Mouse (Mus musculus): Measurements from ENCODE around the gene Ntn1. TPM values are rescaled to one million over a fixed set of nuclear protein-coding genes. Genes with fewer than 3 reads are reported as not detected.

The Ntn1 gene
- total RNA-seq, 4 experiments from 2014 or later, result 7.9 to 10.1 (median 8.8) TPM

DNA sequence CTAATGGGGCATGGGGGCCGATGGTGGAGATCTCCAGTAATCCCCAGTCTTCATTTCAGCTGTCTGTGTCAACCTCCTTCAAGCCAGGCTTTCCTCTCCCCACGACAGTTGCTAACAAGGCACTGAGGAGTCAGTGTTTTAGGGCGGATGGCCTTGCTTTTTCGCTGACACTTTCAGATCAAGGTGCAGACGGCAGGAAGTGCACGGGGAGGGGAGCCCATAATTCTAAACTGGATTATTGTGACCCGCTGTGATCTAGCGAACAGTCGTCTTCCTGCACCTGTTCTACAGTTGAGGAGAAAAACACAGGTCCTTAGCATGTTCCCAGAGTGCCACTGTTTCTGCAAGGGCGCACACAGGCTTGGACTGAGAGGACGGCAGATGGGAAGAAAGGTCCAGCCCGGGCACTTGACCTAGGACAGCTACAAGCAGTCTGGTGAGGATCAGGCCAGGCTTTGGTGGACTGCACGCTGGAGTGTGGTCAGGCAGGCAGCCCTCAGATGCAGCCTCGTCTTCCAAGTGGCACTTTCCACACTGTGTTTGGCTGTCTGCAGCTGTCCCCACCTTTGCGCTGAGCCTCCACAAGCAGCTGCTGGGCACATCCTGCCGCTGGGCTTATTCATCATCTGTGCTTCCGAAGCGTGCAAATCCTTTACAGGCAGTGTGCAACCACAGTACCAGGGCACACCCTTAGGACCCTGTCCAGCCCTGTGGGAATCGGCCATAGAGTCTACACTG lies 129.7 kb downstream of the Ntn1 start:
- DNase-seq (ENCODE audit: low spot score in 2 of 2), result no peak

DNA sequence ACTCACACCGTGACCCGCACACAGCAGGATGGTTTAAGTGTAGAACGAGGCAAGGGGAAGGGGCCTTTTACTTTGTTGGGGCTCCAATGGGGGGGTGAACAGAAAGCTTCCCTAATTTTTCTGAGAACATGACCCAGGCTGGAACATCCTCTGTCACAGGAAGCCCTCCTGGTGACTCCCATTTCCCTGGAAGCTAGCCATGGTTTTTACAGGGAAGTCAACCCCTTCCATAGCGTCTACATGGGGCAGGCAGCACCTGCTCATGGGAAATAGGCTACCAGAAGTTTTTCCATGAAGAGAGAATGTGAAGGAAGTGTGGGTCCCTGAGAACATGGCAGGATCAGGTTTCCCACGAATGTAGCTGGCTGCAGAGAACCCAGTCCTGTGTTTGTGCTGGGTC lies 136.3 kb downstream of the Ntn1 start:
- no peak for DNase-seq (ENCODE audit: low spot score in 2 of 2)

DNA sequence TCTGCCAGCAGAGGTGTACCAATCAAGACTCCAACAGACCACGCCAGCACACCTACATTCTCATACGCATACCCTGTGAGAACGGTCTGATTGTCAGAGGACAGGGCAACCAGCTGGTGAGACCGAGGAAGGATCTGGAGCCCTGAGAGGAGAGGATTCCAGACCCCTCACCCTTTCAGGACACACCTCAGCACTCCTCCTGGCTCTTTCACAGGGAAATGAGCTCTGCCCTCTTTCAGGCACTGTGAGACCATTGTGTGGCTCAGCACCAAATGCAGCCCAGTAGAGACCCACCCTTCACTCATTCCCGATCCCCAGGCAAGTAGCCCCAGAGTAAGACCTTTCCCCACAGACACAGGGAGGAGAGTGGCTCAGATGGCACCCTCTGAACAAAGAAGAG lies 137.5 kb downstream of the Ntn1 start:
- no peak for DNase-seq (ENCODE audit: low spot score in 2 of 2)

DNA sequence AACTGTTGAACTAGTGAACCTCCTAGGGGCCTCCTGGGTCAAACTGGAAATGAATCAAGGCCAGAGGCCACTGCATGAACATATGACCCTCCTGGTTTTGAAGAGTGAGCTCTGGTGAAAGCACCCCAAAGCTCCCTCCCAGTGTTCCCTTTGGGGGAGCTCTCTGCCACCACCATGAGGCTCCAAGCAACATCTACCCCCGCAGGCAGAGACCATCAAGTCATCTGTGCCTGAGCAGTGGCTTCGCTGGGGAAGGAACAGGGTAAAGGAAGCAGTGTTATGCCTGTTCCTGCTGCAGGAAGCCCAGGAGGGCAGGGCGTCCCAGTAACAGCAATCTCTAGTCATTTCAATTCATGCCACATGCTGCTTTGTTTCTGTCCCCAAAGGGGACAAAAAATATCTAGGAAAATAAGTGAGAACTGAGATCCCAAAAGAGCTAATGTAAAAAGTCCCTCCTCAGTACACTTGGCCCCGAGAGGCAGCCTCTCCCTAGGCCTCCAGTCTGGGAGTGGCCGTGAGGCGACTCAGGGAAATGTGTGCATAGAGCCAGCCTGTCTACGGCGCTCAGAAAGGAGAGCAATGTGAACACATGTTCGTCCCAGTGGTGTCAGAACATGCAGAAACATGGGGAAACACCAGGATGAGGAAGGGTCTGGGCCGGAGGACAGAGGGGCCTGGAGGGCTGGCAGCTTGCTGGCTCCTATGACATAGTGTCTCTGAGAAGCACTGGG lies 139.3 kb downstream of the Ntn1 start:
- DNase-seq (ENCODE audit: low spot score in 2 of 2), result no peak

DNA sequence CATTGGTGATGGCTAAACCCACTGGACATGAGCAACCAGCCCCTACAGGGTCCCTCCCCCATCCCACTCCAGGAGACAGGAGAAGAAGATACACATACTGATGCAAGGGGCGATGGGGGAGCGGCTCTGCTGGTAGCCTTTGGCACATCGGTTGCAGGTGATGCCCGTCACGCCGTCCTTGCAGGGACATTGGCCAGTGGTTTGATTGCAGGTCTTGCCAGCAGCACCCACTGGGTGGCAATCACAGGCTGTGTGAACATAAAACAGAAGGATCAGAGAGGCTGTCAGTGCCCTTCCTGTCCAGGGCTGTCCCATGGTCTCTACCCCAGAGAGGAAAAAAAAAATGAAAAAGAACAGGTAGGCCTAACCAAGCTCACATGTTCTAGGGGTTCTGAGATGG lies 140.2 kb downstream of the Ntn1 start:
- DNase-seq (ENCODE audit: low spot score in 2 of 2), result no peak

DNA sequence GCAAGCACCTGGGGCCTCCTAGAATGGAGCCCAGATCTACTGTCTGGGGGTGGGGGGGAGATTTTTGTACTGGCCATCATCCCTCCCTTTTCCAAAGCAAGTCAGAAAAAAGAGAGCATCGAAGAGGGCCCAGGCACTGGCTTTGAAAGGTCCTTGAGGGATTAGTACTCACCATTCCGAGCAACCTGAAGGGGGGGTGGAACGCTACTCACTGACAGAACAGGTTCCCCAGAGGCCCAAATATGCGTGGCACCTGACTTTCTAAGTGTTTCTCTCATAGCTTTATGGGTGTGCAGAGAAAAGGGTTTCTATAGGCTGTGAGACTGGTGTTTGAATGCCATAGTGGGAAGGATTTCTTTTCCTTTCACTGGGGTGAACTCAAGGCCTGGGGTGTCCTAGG lies 142.1 kb downstream of the Ntn1 start:
- no peak for DNase-seq (ENCODE audit: low spot score in 2 of 2)

DNA sequence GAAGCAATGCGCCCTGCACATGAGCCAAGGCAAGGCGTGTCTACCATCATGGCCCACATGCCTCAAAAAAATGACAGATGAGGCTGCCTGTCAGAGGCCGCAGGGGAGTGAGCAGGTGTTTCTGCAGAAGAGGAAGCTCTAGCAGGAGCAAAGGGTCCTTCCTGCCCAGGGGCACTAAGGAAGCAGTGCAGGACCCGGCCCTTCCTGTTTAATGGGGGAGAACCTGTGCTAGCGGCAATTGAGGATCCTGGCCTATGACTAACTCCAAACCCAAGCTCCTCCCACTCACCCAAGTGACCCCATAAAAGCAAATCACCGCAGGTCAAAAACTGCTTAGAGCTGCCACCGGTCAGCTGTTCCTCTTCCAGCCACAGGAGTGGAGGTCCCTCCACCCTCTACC lies 147.1 kb downstream of the Ntn1 start:
- DNase-seq (ENCODE audit: low spot score in 2 of 2), result no peak

DNA sequence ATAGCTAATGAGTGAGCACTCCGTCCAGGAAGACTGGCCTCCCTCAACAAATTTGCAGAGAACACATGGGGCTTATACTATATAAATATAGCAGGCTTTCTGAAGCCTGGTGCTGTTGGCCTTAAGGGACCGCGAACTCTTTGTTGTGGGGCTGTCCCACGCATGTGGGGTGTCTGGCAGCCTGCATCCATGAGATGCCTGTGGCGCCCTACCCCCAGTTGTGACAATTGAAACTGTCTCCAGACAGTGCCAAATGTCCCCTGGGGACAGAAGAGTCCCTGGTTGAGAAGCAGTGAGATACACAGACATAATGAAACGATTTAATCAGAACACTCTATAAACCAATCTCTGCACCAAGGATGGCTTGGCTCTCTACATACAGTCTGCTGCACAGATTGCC lies 150.5 kb downstream of the Ntn1 start:
- DNase-seq (ENCODE audit: low spot score in 2 of 2), result no peak

DNA sequence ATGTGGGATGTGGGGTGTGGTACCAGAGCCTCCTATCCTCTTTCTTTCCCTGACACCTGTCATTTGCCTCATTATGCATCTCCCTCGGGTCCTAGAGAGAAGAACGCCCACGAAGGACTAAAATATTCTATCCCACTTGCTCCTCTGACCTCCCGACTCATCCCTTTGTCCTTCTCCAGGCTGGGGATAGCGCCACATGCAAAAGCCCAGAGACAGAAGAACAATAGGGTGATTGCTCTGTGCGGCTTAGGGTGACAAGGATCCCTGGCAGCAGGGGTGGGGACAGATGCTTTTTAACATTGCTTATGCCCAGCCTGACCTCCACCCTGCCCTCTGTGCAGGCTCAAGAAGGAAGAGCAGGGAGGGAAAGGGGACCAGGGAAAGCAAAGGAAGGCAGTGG lies 152.7 kb downstream of the Ntn1 start:
- DNase-seq (ENCODE audit: low spot score in 2 of 2), result no peak

DNA sequence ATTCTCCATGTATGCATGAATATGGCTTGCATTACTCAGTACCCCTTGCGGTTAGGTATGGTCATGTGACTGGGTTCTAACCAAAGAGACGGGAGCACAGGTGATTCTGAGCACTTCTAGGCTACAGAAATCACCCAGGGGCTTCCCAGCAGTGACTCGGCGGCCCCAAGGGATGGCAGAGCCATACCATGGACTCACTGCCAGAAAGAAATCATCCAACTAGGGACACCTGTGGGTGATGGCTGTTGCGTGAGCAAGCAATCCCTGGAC lies 155.7 kb downstream of the Ntn1 start:
- no peak for DNase-seq (ENCODE audit: low spot score in 2 of 2)

DNA sequence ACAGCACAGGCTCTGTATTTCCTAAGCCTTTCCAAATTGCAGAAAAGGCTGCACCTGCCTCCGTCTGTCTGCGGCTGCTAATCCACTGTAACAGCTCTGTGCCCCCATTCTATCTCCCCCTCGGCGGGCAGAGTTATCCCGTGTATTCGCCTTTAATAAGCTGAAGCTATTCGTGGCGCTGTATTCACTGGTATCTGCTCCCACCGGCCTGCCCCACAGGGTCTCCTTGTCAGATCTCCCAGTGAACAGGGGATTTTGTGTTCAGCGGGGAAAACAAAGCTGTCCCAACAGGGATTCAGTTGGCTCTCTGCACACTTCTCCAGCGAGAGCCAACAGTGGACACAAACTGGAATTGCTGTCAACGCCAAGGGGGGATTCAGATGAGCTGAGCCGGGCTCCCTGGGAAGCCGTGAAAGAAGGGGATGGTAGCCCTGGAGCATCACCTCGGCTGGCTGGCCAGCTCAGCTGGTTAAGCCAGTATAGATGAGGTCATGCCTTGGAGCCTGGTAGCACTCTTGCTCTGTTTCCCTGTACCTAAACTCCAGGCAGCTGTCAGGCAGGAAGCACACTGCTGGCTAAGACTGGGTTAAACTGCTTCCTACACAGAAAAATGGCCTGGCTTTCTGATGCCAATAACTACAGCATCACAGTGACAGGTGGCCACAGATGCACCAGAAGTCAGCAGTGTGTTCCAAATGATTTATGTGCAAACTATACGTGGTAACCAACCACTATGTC lies 156.2 kb downstream of the Ntn1 start:
- DNase-seq (ENCODE audit: low spot score in 2 of 2), result no peak

DNA sequence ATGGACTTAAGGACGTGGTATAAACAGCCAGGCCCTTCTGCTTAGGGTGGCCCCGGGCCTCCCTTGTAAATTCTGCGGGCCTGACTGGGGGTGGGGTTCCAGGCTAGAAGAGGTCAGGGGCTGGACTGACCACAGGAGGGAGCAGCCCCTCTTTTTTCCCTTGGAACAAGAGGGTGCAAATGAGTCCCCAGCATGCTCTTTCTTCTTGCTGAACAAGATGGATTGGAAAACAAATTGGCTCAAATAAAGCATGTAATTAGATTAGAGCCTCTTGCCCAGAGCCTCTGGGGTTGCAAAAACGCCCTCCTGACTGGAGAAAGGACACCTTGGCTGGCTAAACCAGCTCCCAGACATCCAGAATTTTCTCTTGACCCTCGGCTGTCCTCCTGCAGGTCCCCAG lies 160.9 kb downstream of the Ntn1 start:
- DNase-seq (ENCODE audit: low spot score in 2 of 2), result no peak

DNA sequence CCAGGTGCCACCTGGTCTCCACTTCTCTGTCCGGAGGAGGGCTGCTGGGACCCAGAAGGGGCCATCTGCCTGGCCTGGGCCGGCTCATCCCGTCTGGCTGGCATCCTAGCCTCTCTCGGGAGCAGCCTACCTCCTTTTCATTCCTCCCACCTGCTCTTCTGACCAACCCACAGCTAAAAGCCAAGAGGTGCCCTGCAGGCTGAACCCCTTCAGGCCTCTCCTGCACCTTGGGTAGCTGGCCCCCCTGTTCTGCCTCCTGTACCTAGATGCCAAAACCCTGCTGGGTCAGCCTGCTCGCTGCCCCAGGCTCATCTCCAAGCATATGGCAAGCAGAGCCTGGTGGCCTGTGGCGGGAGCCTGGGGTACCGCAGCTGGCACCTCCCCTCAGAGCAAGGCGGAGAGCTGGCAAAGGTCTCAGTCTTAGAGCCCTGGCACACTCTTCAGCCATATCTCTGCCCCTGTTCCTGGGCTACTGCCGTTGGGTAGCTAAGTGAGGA lies 167.1 kb downstream of the Ntn1 start:
- no peak for DNase-seq (ENCODE audit: low spot score in 2 of 2)

DNA sequence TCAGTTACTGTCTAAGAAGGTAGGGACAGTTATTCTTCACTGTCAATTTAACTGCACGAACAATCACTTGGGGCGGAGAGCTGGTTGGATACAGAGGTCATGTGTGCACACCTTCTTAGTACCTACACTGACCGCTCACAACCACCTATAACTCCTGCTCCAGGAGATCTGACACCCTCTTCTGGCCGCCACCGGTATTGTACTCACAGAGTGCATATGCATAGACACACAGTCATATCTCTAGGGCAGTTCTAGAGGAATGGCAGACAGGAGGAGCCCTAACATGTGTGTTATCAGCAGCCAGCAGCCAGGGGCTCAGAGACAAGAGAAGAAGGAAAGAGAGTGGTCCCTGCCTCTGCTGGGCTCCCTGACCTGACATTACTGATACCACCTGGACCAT lies 169.1 kb downstream of the Ntn1 start:
- no peak for DNase-seq (ENCODE audit: low spot score in 2 of 2)

DNA sequence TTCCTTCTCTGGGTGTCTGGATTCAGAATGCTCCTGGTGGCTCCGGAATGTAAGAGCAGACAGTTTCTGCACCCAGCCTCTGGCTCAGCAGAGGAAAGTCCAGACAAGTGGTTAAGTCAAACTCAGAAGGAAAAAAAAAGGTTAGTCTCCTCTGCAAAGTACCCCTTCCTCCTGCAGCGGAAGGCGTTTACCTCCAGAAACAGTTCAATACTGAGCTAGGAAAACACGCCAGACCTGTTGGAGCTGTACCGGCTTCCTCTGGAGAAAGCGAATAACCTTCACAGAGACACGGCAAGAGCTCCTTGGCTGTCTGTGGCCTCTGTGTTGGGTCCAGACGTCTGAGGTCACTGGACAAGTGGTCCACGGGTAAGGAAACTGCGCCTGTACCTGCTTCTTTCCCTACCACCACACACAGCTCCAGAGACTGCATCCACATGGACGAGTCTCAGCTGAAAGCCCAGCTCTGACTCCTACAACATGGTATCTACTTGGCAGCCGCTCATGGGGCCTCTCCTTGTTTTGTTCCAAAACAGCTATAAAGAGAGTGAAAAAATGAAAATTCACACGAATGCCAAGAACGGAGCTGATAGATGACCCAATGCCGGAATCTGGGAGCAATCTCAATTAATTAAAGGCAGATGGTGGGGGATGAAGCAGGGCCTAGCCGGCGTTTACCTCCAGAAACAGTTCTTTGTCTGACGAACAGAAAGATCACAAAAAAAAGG lies 171.5 kb downstream of the Ntn1 start:
- DNase-seq (ENCODE audit: low spot score in 2 of 2), result no peak

DNA sequence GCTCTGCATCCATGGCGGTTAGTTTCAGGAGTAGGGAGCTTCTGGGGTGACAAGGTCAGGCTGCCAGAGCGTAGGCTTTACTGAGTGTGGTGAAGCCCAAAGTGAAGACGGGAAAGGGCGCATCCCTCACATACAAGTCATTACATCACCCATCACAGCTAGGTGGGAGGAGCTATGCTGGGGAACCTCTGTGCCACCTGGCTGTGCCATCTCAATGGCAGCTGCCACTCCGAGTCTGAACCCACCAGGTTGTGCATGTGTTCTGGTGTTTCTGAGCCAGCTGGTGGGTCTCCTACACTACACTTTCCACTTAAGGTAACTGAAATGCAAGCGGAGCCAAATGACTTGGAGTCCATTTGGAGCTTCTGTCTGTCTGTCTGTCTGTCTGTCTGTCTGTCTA lies 172.8 kb downstream of the Ntn1 start:
- no peak for DNase-seq (ENCODE audit: low spot score in 2 of 2)

DNA sequence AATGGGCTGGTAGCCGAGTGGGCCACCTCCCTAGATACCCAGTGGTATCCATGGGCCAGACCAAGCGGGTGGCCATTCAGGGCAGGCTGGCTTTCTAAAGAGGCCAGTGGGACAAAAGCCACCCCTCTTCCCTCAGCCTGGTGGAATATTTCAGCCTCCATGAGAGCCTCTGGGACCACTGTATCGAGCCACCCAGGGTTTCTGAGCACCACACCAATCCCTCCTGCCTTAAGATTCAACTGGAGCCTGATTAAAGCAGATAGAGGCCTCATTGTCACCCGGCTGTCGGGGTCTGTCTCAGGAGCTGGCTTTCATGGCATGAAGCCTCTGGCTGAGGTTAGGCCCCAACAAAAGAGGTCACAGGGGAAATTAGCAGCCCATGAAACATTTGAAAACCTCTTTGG lies 174.0 kb downstream of the Ntn1 start:
- DNase-seq (ENCODE audit: low spot score in 2 of 2), result no peak

DNA sequence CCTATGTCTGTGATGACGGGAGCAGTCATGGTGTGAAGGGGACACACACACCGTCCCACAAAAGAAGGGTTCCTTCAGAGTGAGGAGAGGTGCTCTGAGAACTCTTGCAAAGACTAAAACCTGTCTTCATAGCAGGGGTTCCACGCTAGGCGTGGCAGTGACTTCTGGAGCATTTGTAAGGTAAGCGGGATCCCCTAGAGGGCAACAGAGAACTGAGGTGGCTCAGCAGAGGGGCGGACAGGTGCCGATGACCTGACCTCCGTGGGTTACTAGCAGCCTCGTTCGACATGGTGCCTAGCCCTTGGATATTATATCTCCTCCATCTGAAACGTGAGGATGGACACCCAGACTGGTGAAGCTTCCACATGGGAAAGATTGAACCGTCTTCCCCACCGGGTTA lies 177.5 kb downstream of the Ntn1 start:
- DNase-seq (ENCODE audit: low spot score in 2 of 2), result no peak

DNA sequence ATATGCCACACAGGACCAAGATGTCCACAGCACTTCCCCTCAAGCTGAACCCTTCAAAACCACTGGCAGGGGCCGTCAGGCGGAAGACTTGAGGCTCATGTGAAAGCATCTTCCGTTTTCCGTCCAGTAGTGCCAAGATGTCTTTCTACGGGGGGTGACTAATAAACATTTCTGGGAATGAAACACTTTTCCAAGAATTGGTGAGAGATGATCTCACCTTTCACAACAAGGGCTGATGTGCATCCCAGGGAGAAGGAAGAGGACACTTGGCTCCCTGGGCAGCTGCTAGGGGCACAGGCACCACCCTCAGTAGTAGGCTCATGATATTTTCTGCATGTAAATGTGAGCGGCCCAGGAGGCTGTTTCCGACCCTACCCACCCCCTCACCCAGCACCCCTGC lies 178.4 kb downstream of the Ntn1 start:
- no peak for DNase-seq (ENCODE audit: low spot score in 2 of 2)

DNA sequence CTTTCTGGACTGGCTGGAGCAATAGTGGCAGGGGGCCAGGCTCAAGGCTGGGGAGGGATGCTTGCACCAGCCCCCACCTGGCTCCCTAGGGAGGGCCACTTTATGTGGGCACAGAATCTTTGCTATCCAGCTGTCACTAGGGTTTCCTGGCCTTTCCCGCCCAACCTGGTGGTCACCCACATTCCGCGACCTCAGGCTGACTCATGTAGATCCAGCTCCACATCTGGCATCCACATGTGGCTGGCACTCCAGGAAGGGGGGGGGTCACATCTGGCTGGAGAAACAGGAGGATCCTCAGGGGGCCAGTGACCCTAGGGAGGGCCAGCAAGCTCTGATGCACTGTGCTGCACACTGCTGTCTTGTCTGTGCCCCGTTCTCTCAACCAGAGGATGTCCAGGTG lies 179.9 kb downstream of the Ntn1 start:
- DNase-seq (ENCODE audit: low spot score in 2 of 2), result no peak

DNA sequence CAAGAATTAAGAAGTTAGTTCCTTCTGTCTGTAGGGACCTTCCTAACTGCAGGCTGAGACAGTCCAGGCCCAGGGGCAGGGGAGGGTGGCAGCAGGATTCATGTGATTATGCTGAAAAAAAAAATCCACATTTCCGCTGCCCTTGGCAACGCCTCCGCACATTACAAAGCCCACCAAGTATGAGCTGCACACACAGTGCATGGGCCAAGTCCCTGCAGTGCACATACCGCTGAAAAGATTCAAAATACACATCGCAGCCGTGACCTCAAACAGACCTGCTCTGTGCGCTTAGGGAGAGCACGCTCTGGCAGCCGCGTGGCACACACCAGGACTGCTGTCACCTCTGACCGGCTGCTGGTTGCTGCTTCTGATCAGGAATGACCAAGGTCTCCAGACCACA lies 184.6 kb downstream of the Ntn1 start:
- no peak for DNase-seq (ENCODE audit: low spot score in 2 of 2)
